Mouse (Mus musculus) kidney, adult 2 months (tissue): ENCODE data around the gene Abcc9.

Experiments used
- CTCF ChIP-seq: fragments of 200-500 bp; conservative IDR thresholded peaks from 2 replicates; pipeline ENCODE4 v1.5.1; 2011; ENCODE audit warnings: low read depth, mild to moderate bottlenecking, control low read depth, low read length, moderate library complexity, mixed read lengths; ENCODE audit not compliant: insufficient read depth, insufficient read length
- POLR2A ChIP-seq: fragments of 200-500 bp; IDR thresholded peaks from one replicate; pipeline ENCODE4 v1.6.1; 2011; ENCODE audit warnings: low read depth, low read length, control low read depth

DNA sequence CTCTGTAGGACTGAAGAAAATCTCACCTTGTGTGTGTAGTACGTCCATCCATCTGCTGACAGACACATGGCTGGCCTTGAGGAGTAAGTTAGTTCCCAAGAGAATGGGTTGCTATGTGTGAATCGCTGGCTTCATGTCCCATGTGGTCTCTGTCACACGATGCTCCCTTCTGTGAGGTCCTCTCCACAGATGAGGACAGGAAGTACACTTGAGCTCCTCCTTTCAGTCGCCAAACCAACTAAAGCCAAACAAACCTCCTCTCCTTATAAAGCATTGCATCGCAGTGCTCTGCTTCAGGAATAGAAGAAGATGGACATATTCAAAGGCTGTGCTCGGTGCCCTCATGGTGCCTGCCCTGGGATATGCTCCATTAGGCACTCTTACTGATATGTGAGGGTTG is 124.3 kb downstream of the Abcc9 start:
- TF ChIP-seq CTCF = no peak
- TF ChIP-seq POLR2A = no peak
